15 mouse cellular contexts compared by ENCODE assay signal in the genomic region with DNA sequence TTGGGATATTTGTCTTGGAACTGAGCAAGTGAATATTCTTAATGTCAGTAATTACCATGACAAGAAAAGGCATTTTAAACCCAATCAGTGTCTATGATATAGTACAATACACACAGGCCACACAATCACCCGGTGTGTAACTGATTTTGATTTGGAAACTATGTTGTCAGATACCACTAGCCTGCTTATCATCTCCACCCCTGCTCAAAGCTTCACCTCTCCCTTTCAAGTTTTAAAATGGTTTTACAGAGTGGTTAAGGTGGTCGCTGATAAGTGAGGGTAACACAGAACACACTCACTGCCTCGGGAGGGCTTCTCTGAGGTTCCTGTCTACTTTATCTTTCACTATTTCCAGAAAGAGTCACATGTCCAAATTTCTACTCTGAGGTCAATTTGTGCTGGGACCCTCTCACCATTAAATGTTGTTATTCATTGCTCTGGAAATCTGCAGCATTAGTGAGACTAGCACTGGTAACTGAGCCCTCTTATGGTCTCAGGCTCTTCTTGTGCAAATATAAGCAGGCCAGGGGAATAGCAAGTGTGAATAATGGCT. TPM values are rescaled to one million over a fixed set of nuclear protein-coding genes. Genes with fewer than 3 reads are reported as not detected.
DNase-seq lines count a peak whose midpoint lies in the region; ATAC-seq and TF ChIP-seq lines count a peak whose summit lies in the region.
"Had no signal": no experiment of that assay in that cellular context is flagged by ENCODE, and none has a peak within 500 bp of the region (broad histone marks: within the 10 kb centered on the region; RNA-seq: fewer than 3 reads in every experiment).

No protein-coding gene starts in this region.

- H3K79me2 ChIP-seq in CH12.LX (replicated peaks; ENCODE audit: control insufficient read depth, extremely low read depth, insufficient read depth, poor library complexity, severe bottlenecking), result no peaks in the 10 kb centered on the region; the same call in 1 of the 2 replicates

- H3K4me2 ChIP-seq in forebrain, embryonic 13.5 days, result peak overlapping the region; percentile 82
- H3K4me2 ChIP-seq in kidney, embryonic 15.5 days, result peak overlapping the region; percentile 79; the same call in 1 of the 2 replicates
- peak overlapping the region; percentile 80; the same call in 1 of the 2 replicates for H3K4me2 ChIP-seq in CH12.LX (ENCODE audit: insufficient read depth, low read depth, poor library complexity, severe bottlenecking)
- H3K4me2 ChIP-seq in intestine, embryonic 16.5 days (ENCODE audit: low read depth, low read length), result 0 out of 2 replicates have a peak overlapping the region, but pooled peaks have one; percentile 48

- TF ChIP-seq POLR2A in CH12.LX (IDR thresholded peaks at IDR 0.05; ENCODE audit: low read depth, low read length), result no peak

- intact Hi-C loops in left cerebral cortex, postnatal 10 days (cut with DNase I), result loop anchor here (5.0 kb wide), 1 partner anchor 265 kb away; the partner anchor contains the start of gene Zfp827

- H3K27ac ChIP-seq in forebrain, embryonic 13.5 days, result no peak overlapping the region
- H3K27ac ChIP-seq in forebrain, embryonic 10.5 days, result no peak overlapping the region
- no peak overlapping the region for H3K27ac ChIP-seq in kidney, embryonic 15.5 days
- no peak overlapping the region for H3K27ac ChIP-seq in CH12.LX (ENCODE audit: insufficient read depth, low read depth)
- no peak overlapping the region for H3K27ac ChIP-seq in intestine, embryonic 16.5 days (ENCODE audit: low read length)

- H3K36me3 ChIP-seq in forebrain, embryonic 13.5 days (ENCODE audit: poor library complexity, severe bottlenecking), result no peaks in the 10 kb centered on the region
- no peaks in the 10 kb centered on the region for H3K36me3 ChIP-seq in forebrain, embryonic 10.5 days (replicated peaks)
- H3K36me3 ChIP-seq in kidney, embryonic 15.5 days, result no peaks in the 10 kb centered on the region
- H3K36me3 ChIP-seq in CH12.LX (replicated peaks in 1 of 2; ENCODE audit: control insufficient read depth in 1 of 2, insufficient read depth in 1 of 2, low read length in 1 of 2), result no peaks in the 10 kb centered on the region
- no peaks in the 10 kb centered on the region for H3K36me3 ChIP-seq in intestine, embryonic 16.5 days (ENCODE audit: control insufficient read depth, insufficient read depth, low read length)

- no peak for ATAC-seq in forebrain, embryonic 13.5 days
- no peak for ATAC-seq in kidney, embryonic 15.5 days (replicated peaks; ENCODE audit: low FRiP score)
- no peak for ATAC-seq in intestine, embryonic 16.5 days

- TF ChIP-seq EP300 in CH12.LX (IDR thresholded peaks at IDR 0.05; ENCODE audit: low read length), result no peak

- H3K4me1 ChIP-seq in forebrain, embryonic 13.5 days, result peaks cover 37% of the 10 kb centered on the region
- H3K4me1 ChIP-seq in forebrain, embryonic 10.5 days, result peaks cover 40% of the 10 kb centered on the region
- peaks cover 18% of the 10 kb centered on the region for H3K4me1 ChIP-seq in kidney, embryonic 15.5 days
- H3K4me1 ChIP-seq in CH12.LX (ENCODE audit: control insufficient read depth in 1 of 2, insufficient read depth in 2 of 2), result peaks cover 7 to 37% of the 10 kb centered on the region in 2 experiments
- peaks cover 12% of the 10 kb centered on the region; the same call in 1 of the 2 replicates for H3K4me1 ChIP-seq in intestine, embryonic 16.5 days (ENCODE audit: control insufficient read depth, insufficient read depth, low read length)

- DNase-seq in forebrain, embryonic 10.5 days (ENCODE audit: extremely low spot score, low spot score), result no peak
- no peak for DNase-seq in kidney, adult 9 months
- no peak for DNase-seq in CH12.LX (ENCODE audit: extremely low read depth)
- no peak for DNase-seq in frontal cortex, postnatal 25 days (ENCODE audit: low spot score in 2 of 2)
- DNase-seq in left cerebral cortex, postnatal 10 days (ENCODE audit: extremely low spot score in 1 of 2, low spot score in 2 of 2), result no peak
- DNase-seq: adrenal gland, adult 8-10 months; embryo, embryonic 11 days; gastrocnemius, postnatal 36 days; kidney, postnatal 25 days; right cerebral cortex, adult 18-20 months had no signal

- 0 out of 2 replicates have a peak overlapping the region, but pooled peaks have one; percentile 67 for H3K4me3 ChIP-seq in forebrain, embryonic 13.5 days
- H3K4me3 ChIP-seq in forebrain, embryonic 10.5 days, result no peak overlapping the region
- no peak overlapping the region for H3K4me3 ChIP-seq in kidney, embryonic 15.5 days (replicated peaks)
- H3K4me3 ChIP-seq in CH12.LX (replicated peaks in 1 of 3; ENCODE audit: low read depth in 2 of 3, low read length in 2 of 3, poor library complexity in 1 of 3), result no peak overlapping the region
- no peak overlapping the region for H3K4me3 ChIP-seq in intestine, embryonic 16.5 days (ENCODE audit: low read length)

- no peak for TF ChIP-seq CTCF in CH12.LX (conservative IDR thresholded peaks at IDR 0.05 in 1 of 2, IDR thresholded peaks at IDR 0.05 in 1 of 2; ENCODE audit: low read depth in 2 of 2, low read length in 2 of 2)

- no peaks in the 10 kb centered on the region for H3K27me3 ChIP-seq in forebrain, embryonic 13.5 days
- H3K27me3 ChIP-seq in forebrain, embryonic 10.5 days (ENCODE audit: poor library complexity, severe bottlenecking), result no peaks in the 10 kb centered on the region
- no peaks in the 10 kb centered on the region for H3K27me3 ChIP-seq in kidney, embryonic 15.5 days
- no peaks in the 10 kb centered on the region for H3K27me3 ChIP-seq in CH12.LX (replicated peaks)
- no peaks in the 10 kb centered on the region for H3K27me3 ChIP-seq in intestine, embryonic 16.5 days (replicated peaks; ENCODE audit: control insufficient read depth, insufficient read depth, low read length)

- dilution Hi-C loops in CH12.LX (cut with MboI; ENCODE audit: extremely low pct_ligation_motif_present, extremely low pct_unique_long_range_greater_than_20kb, low sequenced_read_pairs), result no loop called here

- TF ChIP-seq RAD21 in CH12.LX (IDR thresholded peaks at IDR 0.05; ENCODE audit: low read depth, low read length), result no peak

- H3K9me3 ChIP-seq in forebrain, embryonic 13.5 days (replicated peaks), result no peaks in the 10 kb centered on the region
- no peaks in the 10 kb centered on the region for H3K9me3 ChIP-seq in forebrain, embryonic 10.5 days
- no peaks in the 10 kb centered on the region for H3K9me3 ChIP-seq in kidney, embryonic 15.5 days (replicated peaks)
- H3K9me3 ChIP-seq in CH12.LX (replicated peaks; ENCODE audit: low read length), result no peaks in the 10 kb centered on the region
- no peaks in the 10 kb centered on the region for H3K9me3 ChIP-seq in intestine, embryonic 16.5 days (ENCODE audit: control insufficient read depth, low read length)

- in situ Hi-C loops in CH12.LX (cut with MboI; ENCODE audit: low pct_ligation_motif_present, low pct_unique_long_range_greater_than_20kb, low sequenced_read_pairs), result no loop called here

- 88% methylated on average over 3 of the region's 3 CpGs for WGBS in forebrain, embryonic 13.5 days
- WGBS in forebrain, embryonic 10.5 days, result 92% methylated on average over 3 of the region's 3 CpGs
- WGBS in kidney, embryonic 15.5 days, result 74% methylated on average over 3 of the region's 3 CpGs
- 69% methylated on average over 3 of the region's 3 CpGs for WGBS in intestine, embryonic 16.5 days

- H3K9ac ChIP-seq in forebrain, embryonic 13.5 days, result peak overlapping the region; percentile 86; the same call in 1 of the 2 replicates
- H3K9ac ChIP-seq in kidney, embryonic 15.5 days, result no peak overlapping the region
- H3K9ac ChIP-seq in CH12.LX (ENCODE audit: insufficient read depth, low read depth), result peak overlapping the region; percentile 18; the same call in 1 of the 2 replicates
- H3K9ac ChIP-seq in intestine, embryonic 16.5 days (ENCODE audit: low read depth, low read length), result no peak overlapping the region

TF ChIP-seq in CH12.LX, 34 proteins besides CTCF, POLR2A, EP300 and RAD21 (continues in another document):
- TF ChIP-seq KAT2A (IDR thresholded peaks at IDR 0.05; ENCODE audit: insufficient replicate concordance, low read length) (no peak), HCFC1 (IDR thresholded peaks at IDR 0.05; ENCODE audit: low read depth, low read length) (no peak), NELFE (IDR thresholded peaks at IDR 0.05; ENCODE audit: low read depth, low read length) (no peak), ZNF384 (IDR thresholded peaks at IDR 0.05; ENCODE audit: low read depth, low read length) (no peak), ETS1 (conservative IDR thresholded peaks at IDR 0.05; ENCODE audit: low read depth, low read length) (no peak), POLR2AphosphoS2 (IDR thresholded peaks at IDR 0.05; ENCODE audit: low read depth, low read length) (no peak), TBP (conservative IDR thresholded peaks at IDR 0.05; ENCODE audit: low read depth, low read length) (no peak), MYC (IDR thresholded peaks at IDR 0.05; ENCODE audit: low read depth, low read length) (no peak), CHD1 (IDR thresholded peaks at IDR 0.05; ENCODE audit: low read depth, low read length) (no peak), UBTF (IDR thresholded peaks at IDR 0.05; ENCODE audit: low read depth, low read length) (no peak), NRF1 (IDR thresholded peaks at IDR 0.05; ENCODE audit: low read depth, low read length) (no peak), MEF2A (IDR thresholded peaks at IDR 0.05; ENCODE audit: borderline replicate concordance, low read depth, low read length) (no peak), ZMIZ1 (IDR thresholded peaks at IDR 0.05; ENCODE audit: low read depth, low read length) (no peak)

RNA-seq across cellular contexts. Expression of gene Mmaa, which starts 1.9 kb away (rescaled TPM):
- polyA plus RNA-seq in forebrain, embryonic 13.5 days (2015; fragmentation: Nextera tagmentation; extraction: Ambion mirVana), result 20.4 and 23.0 TPM in 2 replicates
- polyA plus RNA-seq in forebrain, embryonic 10.5 days (2016; fragmentation: Nextera tagmentation; extraction: Ambion mirVana), result 10.6 and 11.3 TPM in 2 replicates
- 13.0 and 13.2 TPM in 2 replicates for polyA plus RNA-seq in kidney, embryonic 15.5 days (2015; fragmentation: Nextera tagmentation; extraction: Ambion mirVana)
- total RNA-seq in CH12.LX (2012; rRNA removed) (3.5 and 4.7 TPM in 2 replicates), CH12.LX (2014; rRNA removed) (3.0 and 3.3 TPM in 2 replicates)
- polyA plus RNA-seq in CH12.LX (2012; ENCODE audit: insufficient read length, low read depth), result 4.1 and 4.9 TPM in 2 replicates
- polyA plus RNA-seq in intestine, embryonic 16.5 days (2015; fragmentation: Nextera tagmentation; extraction: Ambion mirVana), result 13.6 and 13.8 TPM in 2 replicates
- total RNA-seq in left cerebral cortex, postnatal 10 days (2021), result 10 to 100 TPM; 17.1 to 18.3 TPM

RNA-seq across cellular contexts. Expression of gene 1700011L22Rik, which starts 44.4 kb away (rescaled TPM):
- polyA plus RNA-seq in forebrain, embryonic 13.5 days (2015; fragmentation: Nextera tagmentation; extraction: Ambion mirVana), result not detected in 2 replicates
- not detected in 2 replicates for polyA plus RNA-seq in forebrain, embryonic 10.5 days (2016; fragmentation: Nextera tagmentation; extraction: Ambion mirVana)
- polyA plus RNA-seq in kidney, embryonic 15.5 days (2015; fragmentation: Nextera tagmentation; extraction: Ambion mirVana), result not detected in 2 replicates
- not detected in 2 replicates for total RNA-seq in CH12.LX (2012; rRNA removed)
- total RNA-seq in CH12.LX (2014; rRNA removed), result not detected in 2 replicates
- not detected in 2 replicates for polyA plus RNA-seq in CH12.LX (2012; ENCODE audit: insufficient read length, low read depth)
- polyA plus RNA-seq in intestine, embryonic 16.5 days (2015; fragmentation: Nextera tagmentation; extraction: Ambion mirVana), result not detected in 2 replicates
- total RNA-seq in left cerebral cortex, postnatal 10 days (2021), result not detected
- total RNA-seq: gastrocnemius, postnatal 36 days; left cerebral cortex, postnatal 4 days; monocyte, adult 5-6 weeks had no signal

Comparison
In these comparisons a context has a peak if more than half of its experiments do, and no peak if none do; other contexts are left out.
1. H3K9ac ChIP-seq: peak in forebrain, embryonic 13.5 days (single experiment) and CH12.LX (single experiment); none in kidney, embryonic 15.5 days (single experiment) and intestine, embryonic 16.5 days (single experiment).
2. Peak in every context shown above with its lines, with median percentiles within 50 percentile points of each other: H3K4me2 ChIP-seq.